Mouse (Mus musculus) left cerebral cortex, postnatal 10 days (tissue): Measurements from ENCODE around the gene Olfr623. TPM values are rescaled to one million over a fixed set of nuclear protein-coding genes. Genes with fewer than 3 reads are reported as not detected.

Source experiments
- DNase-seq, 2 experiments: peaks; one replicate each; pipeline ENCODE4 v3.0.0; 2021 to 2022; ENCODE audit warnings: low spot score in 2 of 2, mixed read lengths in 1 of 2; ENCODE audit errors: extremely low spot score in 1 of 2
- intact Hi-C: fragments of 180-260 bp; cut with DNase I; formaldehyde crosslinking; loops from one replicate; pipeline ENCODE4 v1.15.1; 2025
- total RNA-seq, 2 experiments: library from RNA; stranded (reverse); gene quantifications; 2 replicates each; pipeline ENCODE4 v1.2.3; 2021

The Olfr623 gene
- total RNA-seq = not detected

DNA sequence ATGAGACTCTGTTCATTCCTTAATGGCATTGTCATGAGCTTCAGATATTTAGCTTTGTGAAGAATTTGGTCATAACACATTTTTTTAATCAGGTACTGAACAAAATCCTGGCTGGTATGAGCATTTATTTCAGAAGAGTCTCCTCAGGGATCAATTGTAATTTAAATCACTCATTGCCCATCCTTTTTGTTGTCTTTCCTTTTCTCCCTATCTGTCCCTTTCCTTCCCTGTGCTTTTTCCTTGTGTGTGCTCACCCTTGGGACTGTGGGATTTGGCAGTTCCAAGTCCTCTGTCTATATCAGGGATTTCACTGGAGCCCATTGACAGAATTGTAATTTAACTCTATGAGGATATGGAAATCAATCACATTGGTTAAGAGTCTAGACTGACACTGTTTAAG is at the start of gene Olfr623:
Gene Olfr623, minus strand, starts transcription at position 101 of the 400 bp plus-strand sequence.
- DNase-seq = no peak
- intact Hi-C loops = no loop called here

DNA sequence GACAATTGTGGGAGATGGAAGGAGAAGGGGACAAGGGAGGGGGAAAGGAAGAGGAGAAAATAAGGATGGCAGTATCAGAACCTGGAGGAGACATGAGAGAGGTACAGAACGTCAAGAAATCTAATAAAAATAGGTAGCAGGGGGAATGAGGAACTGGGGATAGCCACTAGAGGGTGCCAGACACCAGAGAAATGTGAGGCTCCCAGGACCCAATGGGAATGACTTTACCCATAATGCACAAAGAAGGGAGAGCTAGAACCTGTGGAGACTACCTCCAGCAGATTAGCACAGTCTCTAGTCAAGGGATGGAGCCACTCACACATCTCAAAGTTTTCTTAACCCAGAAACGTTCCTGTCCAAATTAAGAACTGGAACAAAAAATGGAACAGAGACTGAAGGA is 48.5 kb upstream of the Olfr623 start:
- no peak for DNase-seq
- intact Hi-C loops = no loop called here

DNA sequence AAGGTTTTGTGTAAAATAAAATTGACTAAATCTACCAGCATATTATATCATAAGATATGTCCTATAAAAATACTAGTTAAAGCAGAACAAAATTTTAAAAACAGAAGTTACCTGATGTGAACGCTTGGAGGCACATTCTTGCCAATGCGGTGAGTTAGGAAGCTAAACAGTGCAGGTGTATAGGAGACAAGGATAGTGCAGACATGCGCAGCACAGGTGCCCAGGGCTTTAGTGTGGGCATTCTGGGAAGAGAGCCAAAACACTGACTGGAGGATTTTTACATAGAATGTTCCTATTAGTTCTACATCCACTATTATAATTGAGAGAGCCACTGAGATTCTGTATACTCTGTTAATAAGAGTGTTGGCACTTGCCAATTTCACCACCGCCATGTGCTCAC is 36.0 kb upstream of the Olfr623 start:
- intact Hi-C loops = no loop called here
- DNase-seq = no peak

DNA sequence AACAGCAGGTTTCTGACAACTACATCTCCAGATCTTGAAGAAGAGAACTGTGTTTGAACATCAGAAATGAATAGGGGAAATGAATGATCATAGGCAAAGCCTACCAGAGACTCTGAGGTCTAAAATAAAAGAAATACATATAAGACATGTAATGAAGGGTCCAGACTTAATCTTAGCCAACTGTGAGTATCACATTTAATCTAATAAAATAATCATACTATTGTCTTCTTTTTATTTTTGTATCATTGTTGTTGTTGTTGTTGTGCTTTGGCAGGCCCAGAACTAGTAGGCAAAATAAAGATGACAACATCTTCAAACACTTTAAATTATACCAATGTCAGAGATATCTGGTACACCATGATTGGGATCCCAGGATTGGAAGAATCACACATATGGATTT is 18.9 kb upstream of the Olfr623 start, which contains the start of gene Olfr625-ps1:
Gene Olfr625-ps1, plus strand, starts transcription at position 301 of the 400 bp plus-strand sequence.
- intact Hi-C loops = no loop called here
- DNase-seq = no peak

DNA sequence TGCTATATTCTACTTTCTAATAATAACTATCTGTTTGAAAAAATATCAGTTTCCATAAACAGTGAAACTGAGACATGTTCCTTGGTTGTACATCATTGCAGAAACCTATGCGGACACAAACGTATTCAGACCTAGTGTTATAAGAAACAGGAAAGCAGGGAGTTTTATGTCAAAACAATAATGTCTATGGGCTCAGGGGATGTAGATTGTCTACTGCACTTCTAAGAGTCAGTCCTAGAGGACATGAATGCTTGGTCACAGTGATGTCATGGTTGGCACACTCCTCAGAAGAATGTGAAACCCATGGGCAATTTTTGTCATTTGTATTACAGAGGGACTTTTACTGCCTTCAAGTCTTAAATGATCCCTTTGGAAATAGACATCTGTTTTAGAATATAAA is 7.6 kb upstream of the Olfr623 start, which contains the start of gene Olfr624:
Gene Olfr624, minus strand, starts transcription at position 101 of the 400 bp plus-strand sequence.
- intact Hi-C loops = no loop called here
- no peak for DNase-seq

DNA sequence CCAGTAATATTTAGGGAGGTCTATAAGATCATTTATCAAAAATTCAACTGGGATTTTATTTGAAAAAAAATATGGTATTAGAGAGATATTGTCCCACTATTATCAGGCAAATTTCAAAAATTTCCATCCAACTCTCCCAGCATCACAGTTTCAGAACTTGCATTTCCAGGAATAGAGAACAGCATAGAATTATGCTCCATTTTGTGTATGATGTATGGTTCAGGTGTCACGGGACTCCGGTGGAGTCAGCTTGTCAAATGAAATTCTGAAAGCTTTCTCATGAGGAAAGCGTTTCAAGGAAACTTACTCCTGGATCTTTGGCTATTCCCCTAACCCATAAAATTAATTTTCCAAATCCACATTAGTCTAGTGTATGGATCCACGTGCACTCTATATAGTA is 19.4 kb downstream of the Olfr623 start:
- intact Hi-C loops = no loop called here
- no peak for DNase-seq

DNA sequence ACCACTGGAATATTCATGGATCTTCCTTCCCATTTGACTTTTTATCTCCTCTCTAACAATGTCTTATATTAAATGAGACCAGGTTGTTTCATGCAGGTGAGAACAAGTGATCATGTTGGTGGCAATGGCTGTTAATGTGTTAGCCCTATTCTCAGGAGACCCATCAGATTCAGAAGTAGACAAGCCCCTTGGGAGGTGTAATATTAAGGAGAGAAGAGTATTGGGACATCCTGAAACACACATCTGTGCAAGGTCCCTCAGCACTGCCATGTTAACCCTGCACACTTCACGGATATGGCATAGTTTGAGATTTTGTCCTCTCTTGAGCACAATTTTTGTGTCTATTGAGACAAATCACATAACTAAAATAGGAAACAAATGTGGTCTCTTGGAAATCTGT is 20.9 kb downstream of the Olfr623 start, which contains the start of gene Olfr622:
Gene Olfr622, minus strand, starts transcription at position 101 of the 400 bp plus-strand sequence.
- intact Hi-C loops = no loop called here
- DNase-seq = no peak

DNA sequence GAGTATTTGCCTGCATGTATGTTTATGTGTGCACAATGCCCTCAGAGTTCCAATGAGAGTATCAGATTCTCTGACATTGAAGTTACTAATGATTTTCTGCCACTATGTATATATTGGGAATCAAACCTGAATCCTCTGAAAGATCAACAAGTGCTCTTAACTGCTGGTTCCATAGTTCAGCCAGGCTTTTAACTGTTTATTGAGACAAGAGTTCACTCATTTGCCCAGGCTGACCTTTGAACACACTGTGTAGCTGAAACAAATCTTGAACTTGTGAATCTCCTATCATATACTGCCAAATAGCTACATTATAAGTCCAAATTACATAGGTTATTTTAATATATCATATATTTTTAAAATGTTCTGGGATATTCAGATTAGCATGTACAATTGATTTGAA is 26.7 kb downstream of the Olfr623 start:
- intact Hi-C loops = no loop called here
- DNase-seq = no peak

DNA sequence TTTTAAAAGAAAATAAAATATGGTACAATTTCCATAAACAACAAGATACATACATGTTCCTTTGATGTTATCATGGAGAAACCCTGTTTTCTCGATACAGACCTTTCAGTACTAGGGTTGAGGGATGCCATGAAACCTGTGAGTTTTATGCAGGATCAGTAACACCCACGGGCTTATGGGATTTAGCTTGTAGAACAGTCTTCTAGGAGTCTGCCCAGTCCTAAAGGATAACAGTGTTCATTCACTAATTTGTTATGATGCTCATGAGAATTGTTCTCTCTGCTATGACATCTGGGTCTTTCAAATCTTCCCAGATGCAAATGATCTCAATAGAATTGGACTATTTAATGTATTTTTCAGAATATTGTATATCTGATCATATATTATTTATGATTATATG is 51.1 kb downstream of the Olfr623 start, which contains the start of gene Olfr620:
Gene Olfr620, minus strand, starts transcription at position 101 of the 400 bp plus-strand sequence.
- intact Hi-C loops = no loop called here
- DNase-seq = no peak

Other genes with a start within 250 kb of the Olfr623 start
- gene Usp17lc, start 248.6 kb downstream of the Olfr623 start, total RNA-seq = not detected
- gene Olfr605, start 218.3 kb downstream of the Olfr623 start, total RNA-seq = not detected
- gene Olfr606, start 214.7 kb downstream of the Olfr623 start, total RNA-seq = not detected
- not detected for gene Olfr607, start 199.5 kb downstream of the Olfr623 start, total RNA-seq
- gene Olfr608, start 193.8 kb downstream of the Olfr623 start, total RNA-seq = not detected
- not detected for gene Olfr609, start 165.6 kb downstream of the Olfr623 start, total RNA-seq
- gene Olfr610, start 151.6 kb downstream of the Olfr623 start, total RNA-seq = not detected
- gene Olfr611, start 142.9 kb downstream of the Olfr623 start, total RNA-seq = not detected
- gene Olfr612, start 121.0 kb downstream of the Olfr623 start, total RNA-seq = not detected
- gene Olfr613, start 115.6 kb downstream of the Olfr623 start, total RNA-seq = not detected
- not detected for gene Olfr615, start 107.6 kb downstream of the Olfr623 start, total RNA-seq
- gene Olfr616, start 94.6 kb downstream of the Olfr623 start, total RNA-seq = not detected
- not detected for gene Olfr617, start 90.6 kb downstream of the Olfr623 start, total RNA-seq
- not detected for gene Olfr618, start 73.6 kb downstream of the Olfr623 start, total RNA-seq
- gene Olfr619, start 63.1 kb downstream of the Olfr623 start, total RNA-seq = not detected
- not detected for gene Olfr620, start 51.2 kb downstream of the Olfr623 start, total RNA-seq
- not detected for gene Olfr622, start 21.0 kb downstream of the Olfr623 start, total RNA-seq
- gene Olfr624, start 7.5 kb upstream of the Olfr623 start, total RNA-seq = not detected
- not detected for gene Olfr625-ps1, start 19.0 kb upstream of the Olfr623 start, total RNA-seq
- gene Olfr243, start 51.0 kb upstream of the Olfr623 start, total RNA-seq = not detected
- gene Olfr628, start 66.7 kb upstream of the Olfr623 start, total RNA-seq = not detected
- not detected for gene Olfr629, start 81.2 kb upstream of the Olfr623 start, total RNA-seq
- gene Olfr630, start 93.6 kb upstream of the Olfr623 start, total RNA-seq = not detected
- not detected for gene Olfr69, start 107.9 kb upstream of the Olfr623 start, total RNA-seq
- not detected for gene Olfr68, start 116.0 kb upstream of the Olfr623 start, total RNA-seq
- not detected for gene Olfr67, start 128.1 kb upstream of the Olfr623 start, total RNA-seq
- 100 to 1,000 TPM in 1 of 2 experiments, 10 to 100 TPM in 1; 58.1 to 118 TPM for gene Hbb-bt, start 150.3 kb upstream of the Olfr623 start, total RNA-seq
- gene Hbb-bs, start 164.4 kb upstream of the Olfr623 start, total RNA-seq = 100 to 1,000 TPM; 487 to 924 TPM
- gene Hbb-bh2, start 176.8 kb upstream of the Olfr623 start, total RNA-seq = not detected
- not detected for gene Hbb-bh1, start 179.5 kb upstream of the Olfr623 start, total RNA-seq
- not detected for gene Hbb-y, start 189.5 kb upstream of the Olfr623 start, total RNA-seq
- gene Olfr66, start 222.6 kb upstream of the Olfr623 start, total RNA-seq = not detected
- not detected for gene Olfr64, start 230.8 kb upstream of the Olfr623 start, total RNA-seq
- under 1 TPM in 1 of 2 experiments, not detected in 1; 0.19 TPM for gene Olfr65, start 239.8 kb upstream of the Olfr623 start, total RNA-seq